In the genomic region with DNA sequence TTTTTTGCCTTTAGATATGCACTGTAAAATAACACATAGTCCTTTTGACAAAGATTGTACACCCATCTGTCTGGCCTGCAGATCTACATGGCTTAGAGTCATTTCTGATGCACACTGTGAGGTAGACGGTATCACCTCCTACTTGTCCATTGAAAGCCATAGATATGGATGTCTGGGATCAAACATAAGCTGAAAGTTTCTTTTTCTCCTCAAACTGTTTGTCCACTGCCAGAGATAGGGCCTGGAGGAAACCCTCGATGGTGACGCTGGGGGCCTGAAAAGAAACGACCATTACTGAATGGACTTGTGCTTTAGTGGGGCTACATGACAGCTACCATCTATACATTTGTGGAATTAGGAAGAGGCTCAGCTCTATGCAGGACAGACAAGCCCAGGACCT, we compare ENCODE assay signal across 24 mouse cellular contexts. TPM values are rescaled to one million over a fixed set of nuclear protein-coding genes. Genes with fewer than 3 reads are reported as not detected.
DNase-seq lines count a peak whose midpoint lies in the region.
"Had no signal": no experiment of that assay in that cellular context is flagged by ENCODE, and none has a peak within 500 bp of the region (broad histone marks: within the 10 kb centered on the region; RNA-seq: fewer than 3 reads in every experiment).

No protein-coding gene starts in this region.

- no peak overlapping the region for H3K27ac ChIP-seq in heart, embryonic 10.5 days

- peak; percentile 55 for DNase-seq in heart, adult 11 months
- DNase-seq in heart, postnatal 4 days: no peak
- peak; percentile 57 for DNase-seq in heart, embryonic 10.5 days (ENCODE audit: low spot score)
- no peak for DNase-seq in heart, adult 8-10 months (ENCODE audit: low spot score)
- DNase-seq: adrenal gland, adult 2 months; adrenal gland, adult 8-10 months; adrenal gland, postnatal 10 days; adrenal gland, postnatal 14 days; adrenal gland, postnatal 25 days; adrenal gland, postnatal 36 days; B cell, adult 2 months; cerebellum, adult 11 months; cerebellum, adult 11-12 months; cerebellum, adult 18-20 months had no signal

- H3K4me1 ChIP-seq in heart, embryonic 10.5 days: no peaks in the 10 kb centered on the region

- H3K36me3 ChIP-seq in heart, embryonic 10.5 days: peaks cover 71% of the 10 kb centered on the region

- H3K9me3 ChIP-seq in heart, embryonic 10.5 days: no peaks in the 10 kb centered on the region
- H3K9me3 ChIP-seq: G1E had no signal

- no peak overlapping the region for H3K4me3 ChIP-seq in heart, embryonic 10.5 days

- no peaks in the 10 kb centered on the region for H3K27me3 ChIP-seq in heart, embryonic 10.5 days (ENCODE audit: insufficient read depth, poor library complexity, severe bottlenecking)
- H3K27me3 ChIP-seq: CH12.LX, Patski had no signal

- WGBS in heart, embryonic 10.5 days: 83% methylated on average over 4 of the region's 4 CpGs

RNA-seq across cellular contexts. Expression of a gene that starts 24.5 kb away (rescaled TPM):
- 10 to 100 TPM; 11.8 to 14.3 TPM for total RNA-seq in heart, postnatal 4 days (2021)
- polyA plus RNA-seq in heart, embryonic 10.5 days (2016; fragmentation: Nextera tagmentation; extraction: Ambion mirVana): 52.7 and 62.5 TPM in 2 replicates
- total RNA-seq in heart, adult 8-10 months (2022): under 1 TPM; 0.16 to 0.89 (median 0.20) TPM

RNA-seq across cellular contexts. Expression of a gene that starts 24.5 kb away (rescaled TPM):
- 10 to 100 TPM; 39.3 to 41.8 TPM for total RNA-seq in heart, postnatal 4 days (2021)
- 38.4 and 43.5 TPM in 2 replicates for polyA plus RNA-seq in heart, embryonic 10.5 days (2016; fragmentation: Nextera tagmentation; extraction: Ambion mirVana)
- 10 to 100 TPM; 16.8 to 22.5 (median 20.7) TPM for total RNA-seq in heart, adult 8-10 months (2022)

RNA-seq across cellular contexts. Expression of a gene that starts 50.6 kb away (rescaled TPM):
- total RNA-seq in heart, postnatal 4 days (2021): not detected
- polyA plus RNA-seq in heart, embryonic 10.5 days (2016; fragmentation: Nextera tagmentation; extraction: Ambion mirVana): not detected in 2 replicates
- not detected for total RNA-seq in heart, adult 8-10 months (2022)
- total RNA-seq: adrenal gland, adult 18-20 months; adrenal gland, adult 2 months; adrenal gland, adult 8-10 months; adrenal gland, postnatal 10 days; adrenal gland, postnatal 14 days; adrenal gland, postnatal 25 days; adrenal gland, postnatal 36 days; adrenal gland, postnatal 4 days; CH12.LX; ES-E14; G1E; MEL had no signal
- polyA plus RNA-seq: activated CD4-positive, CD25-positive, alpha-beta regulatory T cell, adult 4 months; adrenal gland, adult 2 months; C2C12; CD4-positive, CD25-positive, alpha-beta regulatory T cell, adult 4 months; G1E; Patski had no signal

Comparison
In these comparisons a context has a peak if more than half of its experiments do, and no peak if none do; other contexts are left out.
1. DNase-seq: peak in heart, adult 11 months (single experiment) and heart, embryonic 10.5 days (single experiment); none in heart, postnatal 4 days (single experiment) and heart, adult 8-10 months (single experiment).
2. RNA of a gene that starts 24.5 kb away (total RNA-seq): 11.8 to 14.3 TPM in heart, postnatal 4 days; 0.16 to 0.89 TPM in heart, adult 8-10 months; every median in the first group is over 4 times any median in the second.